Mouse (Mus musculus) cerebellum, adult 9-10 months (tissue): ENCODE results near the gene Cela3a.
A peak's percentile ranks its signal among the peaks of the same experiment; 100 is the strongest.
"Not testable (repeated sequence)": the region's sequence is repeated elsewhere in the genome, so short reads cannot be mapped to it uniquely, and the experiment has no call there.

Experiments
- DNase-seq: peaks from one replicate; pipeline ENCODE4 v3.0.0; 2022

Gene Cela3a

GRCm38 (mm10) chr4:137412185-137412709 lies 2.7 kb upstream of the Cela3a start:
- DNase-seq, result not testable (repeated sequence)

- no peak for DNase-seq
Observed at GRCm38 (mm10) chr4:137405571-137405970, 4.0 kb downstream of the Cela3a start.

- DNase-seq, result peak; percentile 83
Observed at GRCm38 (mm10) chr4:137396641-137397525, 12.7 kb downstream of the Cela3a start.

GRCm38 (mm10) chr4:137393378-137394135 lies 16.0 kb downstream of the Cela3a start:
- no peak for DNase-seq

GRCm38 (mm10) chr4:137392874-137393273 lies 16.7 kb downstream of the Cela3a start:
- DNase-seq, result no peak

- peak; percentile 6 for DNase-seq
Observed at GRCm38 (mm10) chr4:137391287-137391686, 18.3 kb downstream of the Cela3a start.

- peak; percentile 67 for DNase-seq
Observed at GRCm38 (mm10) chr4:137390196-137390595, 19.4 kb downstream of the Cela3a start.

- DNase-seq, result no peak
Observed at GRCm38 (mm10) chr4:137388983-137389382, 20.6 kb downstream of the Cela3a start.

- DNase-seq, result peak; percentile 87
Observed at GRCm38 (mm10) chr4:137388059-137388794, 21.4 kb downstream of the Cela3a start.

GRCm38 (mm10) chr4:137387482-137388058 lies 22.0 kb downstream of the Cela3a start:
- DNase-seq, result no peak

- DNase-seq, result no peak
Observed at GRCm38 (mm10) chr4:137380702-137381605, 28.6 kb downstream of the Cela3a start.

- no peak for DNase-seq
Observed at GRCm38 (mm10) chr4:137379713-137380255, 29.8 kb downstream of the Cela3a start.

GRCm38 (mm10) chr4:137379085-137379484 lies 30.5 kb downstream of the Cela3a start:
- no peak for DNase-seq

GRCm38 (mm10) chr4:137377526-137378304 lies 31.9 kb downstream of the Cela3a start:
- no peak for DNase-seq

GRCm38 (mm10) chr4:137376778-137377177 lies 32.8 kb downstream of the Cela3a start:
- no peak for DNase-seq

- DNase-seq, result peak; percentile 69
Observed at GRCm38 (mm10) chr4:137375314-137376278, 34.0 kb downstream of the Cela3a start.

GRCm38 (mm10) chr4:137373711-137374110 lies 35.9 kb downstream of the Cela3a start:
- no peak for DNase-seq

GRCm38 (mm10) chr4:137371596-137372523 lies 37.7 kb downstream of the Cela3a start:
- no peak for DNase-seq
